Mouse (Mus musculus) midbrain, embryonic 11.5 days (tissue): Measurements from ENCODE around the gene Mt4. TPM values are rescaled to one million over a fixed set of nuclear protein-coding genes. Genes with fewer than 3 reads are reported as not detected.
A peak's percentile ranks its signal among the peaks of the same experiment; 100 is the strongest.

ENCODE experiments used
- ATAC-seq: fragments of 200-750 bp; cut with Nextera tagmentation; 2 replicates; pipeline ENCODE4 v1.8.0; 2017; ENCODE audit warnings: moderate TSS enrichment, moderate library complexity; ENCODE audit not compliant: low FRiP score
- DNase-seq: peaks from one replicate; pipeline ENCODE4 v3.0.0; 2015; ENCODE audit warnings: low spot score; ENCODE audit errors: missing footprints
- H3K27ac ChIP-seq: fragments of 300-500 bp; sonication (generic); 2 replicates; pipeline ENCODE4 v1.5.1; 2014; ENCODE audit warnings: low read depth, low read length
- H3K27me3 ChIP-seq: fragments of 300-500 bp; sonication (generic); 2 replicates; pipeline ENCODE4 v1.6.1; 2014; ENCODE audit warnings: mild to moderate bottlenecking, low read length, moderate library complexity, mixed read lengths; ENCODE audit not compliant: control insufficient read depth, insufficient read depth
- H3K36me3 ChIP-seq: fragments of 300-500 bp; sonication (generic); 2 replicates; pipeline ENCODE4 v1.6.1; 2014; ENCODE audit warnings: mild to moderate bottlenecking, low read length, moderate library complexity, mixed read lengths; ENCODE audit not compliant: control insufficient read depth, insufficient read depth
- H3K4me1 ChIP-seq: fragments of 300-500 bp; sonication (generic); 2 replicates; pipeline ENCODE4 v1.6.1; 2014; ENCODE audit warnings: low read length; ENCODE audit not compliant: control insufficient read depth, insufficient read depth
- H3K4me2 ChIP-seq: fragments of 300-500 bp; sonication (generic); 2 replicates; pipeline ENCODE4 v1.6.1; 2014; ENCODE audit warnings: mild to moderate bottlenecking, moderate library complexity
- H3K4me3 ChIP-seq: fragments of 300-500 bp; sonication (generic); 2 replicates; pipeline ENCODE4 v1.5.1; 2014; ENCODE audit warnings: low read depth, low read length
- H3K9ac ChIP-seq: fragments of 300-500 bp; sonication (generic); 2 replicates; pipeline ENCODE4 v1.6.1; 2014; ENCODE audit warnings: low read length
- H3K9me3 ChIP-seq: fragments of 300-500 bp; sonication (generic); 2 replicates; pipeline ENCODE4 v1.6.1; 2016; ENCODE audit warnings: low read length; ENCODE audit not compliant: control insufficient read depth
- WGBS: fragments of 180-500 bp; shearing (Covaris S2); extraction: QIAGEN DNeasy Blood & Tissue Kit; methylation state at CpG from one replicate; pipeline ENCODE4 v1.1.7; 2014; 5-methylcytosine and 5-hydroxymethylcytosine counted together
- polyA plus RNA-seq: library from polyadenylated mRNA; unstranded; fragments of >200 nt; fragmentation: Nextera tagmentation; extraction: Ambion mirVana; gene quantifications from 2 replicates; pipeline ENCODE4 v1.2.1, GENCODE M21; 2014

Gene Mt4
- polyA plus RNA-seq, 1 experiment from 2014 or later: not detected

GRCm38 (mm10) chr8:94109396-94109795 is 27.6 kb upstream of the Mt4 start:
- 67% methylated on average over 6 of the region's 6 CpGs for WGBS
- no peaks in the 10 kb centered on the region for H3K27me3 ChIP-seq
- ATAC-seq: no peak
- H3K9ac ChIP-seq: no peak overlapping the region
- H3K4me3 ChIP-seq: no peak overlapping the region
- no peak overlapping the region for H3K4me2 ChIP-seq
- no peak for DNase-seq
- no peak overlapping the region for H3K27ac ChIP-seq
- no peaks in the 10 kb centered on the region for H3K36me3 ChIP-seq
- H3K4me1 ChIP-seq: no peaks in the 10 kb centered on the region
- no peaks in the 10 kb centered on the region for H3K9me3 ChIP-seq

- H3K27ac ChIP-seq: no peak overlapping the region
These were observed 27.2 kb upstream of the Mt4 start for GRCm38 (mm10) chr8:94109835-94110234.

GRCm38 (mm10) chr8:94110526-94111177 is 26.3 kb upstream of the Mt4 start:
- H3K9me3 ChIP-seq: no peaks in the 10 kb centered on the region
- no peaks in the 10 kb centered on the region for H3K4me1 ChIP-seq
- H3K4me3 ChIP-seq: no peak overlapping the region
- H3K27ac ChIP-seq: no peak overlapping the region
- H3K36me3 ChIP-seq: no peaks in the 10 kb centered on the region
- 79% methylated on average over 6 of the region's 6 CpGs for WGBS
- ATAC-seq (no peak), DNase-seq (no peak)
- H3K4me2 ChIP-seq: no peak overlapping the region
- no peak overlapping the region for H3K9ac ChIP-seq
- H3K27me3 ChIP-seq: no peaks in the 10 kb centered on the region

More at GRCm38 (mm10) chr8:94109835-94110234, 27.2 kb upstream of the Mt4 start:
- no peaks in the 10 kb centered on the region for H3K9me3 ChIP-seq
- no peaks in the 10 kb centered on the region for H3K4me1 ChIP-seq
- H3K27me3 ChIP-seq: no peaks in the 10 kb centered on the region
- ATAC-seq (no peak), DNase-seq (no peak)
- H3K4me3 ChIP-seq: no peak overlapping the region
- WGBS: 81% methylated on average over 5 of the region's 5 CpGs
- no peaks in the 10 kb centered on the region for H3K36me3 ChIP-seq
- no peak overlapping the region for H3K9ac ChIP-seq
- H3K4me2 ChIP-seq: no peak overlapping the region

GRCm38 (mm10) chr8:94113435-94113834 is 23.6 kb upstream of the Mt4 start:
- no peak overlapping the region for H3K27ac ChIP-seq
- DNase-seq: no peak
- H3K9me3 ChIP-seq: no peaks in the 10 kb centered on the region
- H3K4me2 ChIP-seq: no peak overlapping the region
- no peak for ATAC-seq
- no peak overlapping the region for H3K9ac ChIP-seq
- peaks cover 2% of the 10 kb centered on the region; the same call in 1 of the 2 replicates for H3K4me1 ChIP-seq
- no peak overlapping the region for H3K4me3 ChIP-seq
- 65% methylated on average over 1 of the region's 1 CpGs for WGBS
- H3K27me3 ChIP-seq: no peaks in the 10 kb centered on the region
- no peaks in the 10 kb centered on the region for H3K36me3 ChIP-seq

- WGBS: 87% methylated on average over 2 of the region's 2 CpGs
- no peak for DNase-seq
- Histone ChIP-seq H3K4me3 (no peak overlapping the region), H3K36me3 (no peaks in the 10 kb centered on the region), H3K4me2 (no peak overlapping the region), H3K4me1 (peaks cover 8% of the 10 kb centered on the region), H3K27ac (no peak overlapping the region), H3K9me3 (no peaks in the 10 kb centered on the region), H3K9ac (no peak overlapping the region), H3K27me3 (no peaks in the 10 kb centered on the region)
- ATAC-seq: no peak
These were observed 23.0 kb upstream of the Mt4 start for GRCm38 (mm10) chr8:94113972-94114371.

- no peaks in the 10 kb centered on the region for H3K36me3 ChIP-seq
- WGBS: 2% methylated on average over 6 of the region's 6 CpGs
- H3K27ac ChIP-seq: peak overlapping the region; percentile 83
- peak overlapping the region; percentile 27 for H3K4me2 ChIP-seq
- DNase-seq: peak; percentile 94
- H3K9ac ChIP-seq: peak overlapping the region; percentile 43
- H3K9me3 ChIP-seq: no peaks in the 10 kb centered on the region
- H3K4me1 ChIP-seq: peaks cover 12% of the 10 kb centered on the region
- no peak overlapping the region for H3K4me3 ChIP-seq
- no peaks in the 10 kb centered on the region for H3K27me3 ChIP-seq
- ATAC-seq: peak; percentile 90
These were observed 18.1 kb upstream of the Mt4 start for GRCm38 (mm10) chr8:94118776-94119430.

- peaks cover 12% of the 10 kb centered on the region for H3K4me1 ChIP-seq
- H3K27ac ChIP-seq: no peak overlapping the region
- no peaks in the 10 kb centered on the region for H3K9me3 ChIP-seq
- no peaks in the 10 kb centered on the region for H3K36me3 ChIP-seq
- no peak overlapping the region for H3K9ac ChIP-seq
- DNase-seq: no peak
- no peak overlapping the region for H3K4me2 ChIP-seq
- no peak overlapping the region for H3K4me3 ChIP-seq
- no peaks in the 10 kb centered on the region for H3K27me3 ChIP-seq
- ATAC-seq: no peak
- 86% methylated on average over 9 of the region's 9 CpGs for WGBS
These were observed 15.4 kb upstream of the Mt4 start for GRCm38 (mm10) chr8:94121625-94122024.

GRCm38 (mm10) chr8:94122711-94123468 is 14.1 kb upstream of the Mt4 start:
- H3K9me3 ChIP-seq: no peaks in the 10 kb centered on the region
- no peak overlapping the region for H3K27ac ChIP-seq
- no peak overlapping the region for H3K9ac ChIP-seq
- H3K36me3 ChIP-seq: no peaks in the 10 kb centered on the region
- H3K4me1 ChIP-seq: peaks cover 12% of the 10 kb centered on the region
- WGBS: 57% methylated on average over 8 of the region's 8 CpGs
- no peak for DNase-seq
- H3K27me3 ChIP-seq: no peaks in the 10 kb centered on the region
- no peak for ATAC-seq
- H3K4me2 ChIP-seq: no peak overlapping the region
- H3K4me3 ChIP-seq: no peak overlapping the region

GRCm38 (mm10) chr8:94127711-94128110 is 9.3 kb upstream of the Mt4 start:
- H3K4me3 ChIP-seq: no peak overlapping the region
- ATAC-seq: no peak
- no peaks in the 10 kb centered on the region for H3K27me3 ChIP-seq
- no peaks in the 10 kb centered on the region for H3K4me1 ChIP-seq
- WGBS: 76% methylated on average over 6 of the region's 6 CpGs
- H3K9me3 ChIP-seq: no peaks in the 10 kb centered on the region
- H3K4me2 ChIP-seq: no peak overlapping the region
- no peak for DNase-seq
- no peak overlapping the region for H3K27ac ChIP-seq
- no peak overlapping the region for H3K9ac ChIP-seq
- no peaks in the 10 kb centered on the region for H3K36me3 ChIP-seq
